Mouse (Mus musculus) forebrain, postnatal 0 days (tissue): ENCODE results near the gene Rcsd1. TPM values are rescaled to one million over a fixed set of nuclear protein-coding genes. Genes with fewer than 3 reads are reported as not detected.

Source experiments
- ATAC-seq: fragments of 200-750 bp; cut with Nextera tagmentation; 2 replicates; pipeline ENCODE4 v1.8.0; 2017; ENCODE audit warnings: mild to moderate bottlenecking, moderate library complexity
- DNase-seq: peaks from one replicate; pipeline ENCODE4 v3.0.0-alpha.2; 2015
- H3K27ac ChIP-seq: fragments of 300-500 bp; sonication (generic); 2 replicates; pipeline ENCODE4 v1.5.1; 2014; ENCODE audit warnings: low read depth, mild to moderate bottlenecking, antibody characterized with exemption, low read length, moderate library complexity, mixed read lengths
- H3K27me3 ChIP-seq: fragments of 300-500 bp; sonication (generic); 2 replicates; pipeline ENCODE4 v1.6.1; 2014; ENCODE audit warnings: mild to moderate bottlenecking, low read length, mixed read lengths; ENCODE audit not compliant: insufficient read depth
- H3K36me3 ChIP-seq: fragments of 300-500 bp; sonication (generic); 2 replicates; pipeline ENCODE4 v1.6.1; 2014; ENCODE audit warnings: mild to moderate bottlenecking, moderate library complexity; ENCODE audit not compliant: insufficient read depth
- H3K4me1 ChIP-seq: fragments of 300-500 bp; sonication (generic); 2 replicates; pipeline ENCODE4 v1.6.1; 2014; ENCODE audit warnings: antibody characterized with exemption; ENCODE audit not compliant: insufficient read depth
- H3K4me2 ChIP-seq: fragments of 300-500 bp; sonication (generic); 2 replicates; pipeline ENCODE4 v1.6.1; 2014; ENCODE audit warnings: low read depth, mild to moderate bottlenecking, moderate library complexity
- H3K4me3 ChIP-seq: fragments of 300-500 bp; sonication (generic); 2 replicates; pipeline ENCODE4 v1.5.1; 2014; ENCODE audit warnings: low read depth, low read length, mixed read lengths
- H3K9ac ChIP-seq: fragments of 300-500 bp; sonication (generic); 2 replicates; pipeline ENCODE4 v1.6.1; 2014; ENCODE audit warnings: mild to moderate bottlenecking
- H3K9me3 ChIP-seq: fragments of 300-500 bp; sonication (generic); 2 replicates; pipeline ENCODE4 v1.6.1; 2016; ENCODE audit warnings: low read length
- CTCF ChIP-seq: sonication (generic); IDR thresholded peaks from 2 replicates; pipeline ENCODE4 v1.5.1; 2016; ENCODE audit warnings: antibody characterized with exemption, control low read depth, low read depth
- WGBS: fragments of 180-500 bp; shearing (Covaris S2); extraction: QIAGEN DNeasy Blood & Tissue Kit; methylation state at CpG from one replicate; pipeline ENCODE4 v1.1.7; 2014; 5-methylcytosine and 5-hydroxymethylcytosine counted together
- microRNA-seq, 2 experiments: library from miRNA; unstranded; fragments of <30 nt; microRNA quantifications; one replicate each; pipeline ENCODE4; 2016
- polyA plus RNA-seq: library from polyadenylated mRNA; unstranded; fragments of >200 nt; fragmentation: Nextera tagmentation; extraction: Ambion mirVana; gene quantifications from 2 replicates; pipeline ENCODE4 v1.2.1, GENCODE M21; 2015
- total RNA-seq: library from RNA; depleted of rRNA; stranded (reverse); fragments of >200 nt; gene quantifications from 2 replicates; pipeline ENCODE4 v1.2.3, GENCODE M21; 2014; rRNA removed

Rcsd1 gene
- total and polyA plus RNA-seq, 2 experiments from 2014 or later: 7.5 to 8.0 TPM

- Histone ChIP-seq H3K4me1 (no peaks in the 10 kb centered on the region; the same call in 1 of the 2 replicates), H3K4me2 (no peak overlapping the region), H3K27me3 (no peaks in the 10 kb centered on the region), H3K9me3 (no peaks in the 10 kb centered on the region), H3K27ac (no peak overlapping the region), H3K9ac (no peak overlapping the region), H3K36me3 (peaks cover 15% of the 10 kb centered on the region), H3K4me3 (no peak overlapping the region)
- DNase-seq: no peak
- ATAC-seq: no peak
- no peak for TF ChIP-seq CTCF
- WGBS: 95% methylated on average over 4 of the region's 4 CpGs
Measured at GRCm38 (mm10) chr1:165608904-165609303, 100.7 kb downstream of the Rcsd1 start.

- peak; percentile 39 for ATAC-seq
- peak; percentile 68 for DNase-seq
- peak overlapping the region; percentile 67 for H3K27ac ChIP-seq
- TF ChIP-seq CTCF: no peak
- no peaks in the 10 kb centered on the region for H3K9me3 ChIP-seq
- H3K4me3 ChIP-seq: no peak overlapping the region
- no peaks in the 10 kb centered on the region for H3K4me1 ChIP-seq
- 51% methylated on average over 6 of the region's 6 CpGs for WGBS
- H3K36me3 ChIP-seq: peaks cover 38% of the 10 kb centered on the region
- no peaks in the 10 kb centered on the region for H3K27me3 ChIP-seq
- no peak overlapping the region for H3K9ac ChIP-seq
- no peak overlapping the region for H3K4me2 ChIP-seq
Measured at GRCm38 (mm10) chr1:165605774-165606173, 103.8 kb downstream of the Rcsd1 start.

- Histone ChIP-seq H3K4me2 (no peak overlapping the region), H3K27ac (no peak overlapping the region), H3K27me3 (no peaks in the 10 kb centered on the region), H3K9ac (no peak overlapping the region), H3K4me3 (no peak overlapping the region), H3K4me1 (no peaks in the 10 kb centered on the region), H3K9me3 (no peaks in the 10 kb centered on the region), H3K36me3 (peaks cover 38% of the 10 kb centered on the region)
- WGBS: 78% methylated on average over 3 of the region's 3 CpGs
- ATAC-seq: no peak
- no peak for DNase-seq
- TF ChIP-seq CTCF: no peak
Measured at GRCm38 (mm10) chr1:165605108-165605507, 104.4 kb downstream of the Rcsd1 start.

GRCm38 (mm10) chr1:165604203-165604602 lies 105.4 kb downstream of the Rcsd1 start:
- Histone ChIP-seq H3K4me3 (no peak overlapping the region), H3K27ac (no peak overlapping the region), H3K36me3 (peaks cover 38% of the 10 kb centered on the region), H3K27me3 (no peaks in the 10 kb centered on the region), H3K9ac (no peak overlapping the region), H3K4me2 (no peak overlapping the region), H3K4me1 (no peaks in the 10 kb centered on the region), H3K9me3 (no peaks in the 10 kb centered on the region)
- 87% methylated on average over 8 of the region's 8 CpGs for WGBS
- ATAC-seq: no peak
- TF ChIP-seq CTCF: no peak
- no peak for DNase-seq

- Histone ChIP-seq H3K4me1 (no peaks in the 10 kb centered on the region), H3K27me3 (no peaks in the 10 kb centered on the region), H3K4me3 (no peak overlapping the region), H3K4me2 (no peak overlapping the region), H3K9me3 (no peaks in the 10 kb centered on the region), H3K36me3 (peaks cover 37% of the 10 kb centered on the region), H3K9ac (no peak overlapping the region), H3K27ac (no peak overlapping the region)
- 88% methylated on average over 14 of the region's 14 CpGs for WGBS
- ATAC-seq (peak; percentile 32; the same call in 1 of the 2 replicates), DNase-seq (no peak)
- TF ChIP-seq CTCF: no peak
Measured at GRCm38 (mm10) chr1:165603218-165603617, 106.3 kb downstream of the Rcsd1 start.

GRCm38 (mm10) chr1:165601775-165602280 lies 107.7 kb downstream of the Rcsd1 start:
- no peaks in the 10 kb centered on the region for H3K27me3 ChIP-seq
- ATAC-seq (no peak), DNase-seq (no peak)
- no peak overlapping the region for H3K4me2 ChIP-seq
- H3K9me3 ChIP-seq: no peaks in the 10 kb centered on the region
- TF ChIP-seq CTCF: no peak
- no peak overlapping the region for H3K27ac ChIP-seq
- no peaks in the 10 kb centered on the region for H3K4me1 ChIP-seq
- WGBS: 83% methylated on average over 10 of the region's 10 CpGs
- H3K9ac ChIP-seq: no peak overlapping the region
- peaks cover 35% of the 10 kb centered on the region for H3K36me3 ChIP-seq
- H3K4me3 ChIP-seq: no peak overlapping the region

Small RNA genes lying within 50 kb of the gene (microRNA-seq; reads per million reads assigned to microRNA genes)
- gene Gm44458: 0 reads per million in 2 experiments

Other genes with a start within 250 kb of the Rcsd1 start
- gene Dcaf6, start 249.3 kb downstream of the Rcsd1 start, total RNA-seq: 43.5 and 45.7 TPM in 2 replicates
- gene Dcaf6, start 249.3 kb downstream of the Rcsd1 start, polyA plus RNA-seq: 20.9 and 23.6 TPM in 2 replicates
- gene Mpc2, start 249.1 kb downstream of the Rcsd1 start, total RNA-seq: 127 and 170 TPM in 2 replicates
- 251 and 283 TPM in 2 replicates for gene Mpc2, start 249.1 kb downstream of the Rcsd1 start, polyA plus RNA-seq
- gene Adcy10, start 224.6 kb downstream of the Rcsd1 start, total RNA-seq: 0.31 TPM in 1 of 2 replicates, not detected in the other
- 0.10 TPM in 1 of 2 replicates, not detected in the other for gene Adcy10, start 224.6 kb downstream of the Rcsd1 start, polyA plus RNA-seq
- 23.9 and 25.2 TPM in 2 replicates for gene Mpzl1, start 75.2 kb downstream of the Rcsd1 start, total RNA-seq
- gene Mpzl1, start 75.2 kb downstream of the Rcsd1 start, polyA plus RNA-seq: 117 and 127 TPM in 2 replicates
- gene Creg1, start 54.0 kb upstream of the Rcsd1 start, total RNA-seq: 20.0 and 22.7 TPM in 2 replicates
- gene Creg1, start 54.0 kb upstream of the Rcsd1 start, polyA plus RNA-seq: 34.7 and 42.3 TPM in 2 replicates
- gene Cd247, start 78.9 kb upstream of the Rcsd1 start, total RNA-seq: 0.14 TPM in 1 of 2 replicates, not detected in the other
- 0.28 and 0.67 TPM in 2 replicates for gene Cd247, start 78.9 kb upstream of the Rcsd1 start, polyA plus RNA-seq